Mouse (Mus musculus) fat pad, adult 2 months (tissue): ENCODE results near the gene Ulk4.
"Not testable (repeated sequence)": the region's sequence is repeated elsewhere in the genome, so short reads cannot be mapped to it uniquely, and the experiment has no call there.

Source experiments
- DNase-seq: peaks from one replicate; pipeline ENCODE4 v3.0.0-alpha.2; 2011; ENCODE audit warnings: low read depth, low spot score; ENCODE audit errors: extremely low read depth

The Ulk4 gene

DNA sequence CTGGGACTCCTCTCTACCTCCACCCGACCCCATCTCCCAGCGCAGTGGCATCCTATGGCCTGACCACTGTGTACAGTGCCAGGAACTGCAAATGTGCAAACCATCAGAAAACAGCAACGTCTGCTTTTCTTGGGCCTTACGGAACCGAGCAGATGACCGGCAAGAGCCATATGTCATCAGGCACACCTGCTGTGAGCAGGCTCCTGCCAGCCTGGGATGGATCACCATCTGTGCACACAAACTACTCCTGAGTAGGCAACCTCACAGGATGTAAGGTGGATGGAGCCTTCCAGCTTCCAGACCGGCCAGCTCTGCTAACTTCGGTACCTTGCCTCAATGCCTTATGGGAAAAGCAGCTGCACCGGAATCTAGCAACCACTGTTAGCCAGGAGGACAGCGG lies 210.0 kb downstream of the Ulk4 start:
- no peak for DNase-seq

GRCm38 (mm10) chr9:121065383-121065978 lies 211.5 kb downstream of the Ulk4 start:
- no peak for DNase-seq

DNA sequence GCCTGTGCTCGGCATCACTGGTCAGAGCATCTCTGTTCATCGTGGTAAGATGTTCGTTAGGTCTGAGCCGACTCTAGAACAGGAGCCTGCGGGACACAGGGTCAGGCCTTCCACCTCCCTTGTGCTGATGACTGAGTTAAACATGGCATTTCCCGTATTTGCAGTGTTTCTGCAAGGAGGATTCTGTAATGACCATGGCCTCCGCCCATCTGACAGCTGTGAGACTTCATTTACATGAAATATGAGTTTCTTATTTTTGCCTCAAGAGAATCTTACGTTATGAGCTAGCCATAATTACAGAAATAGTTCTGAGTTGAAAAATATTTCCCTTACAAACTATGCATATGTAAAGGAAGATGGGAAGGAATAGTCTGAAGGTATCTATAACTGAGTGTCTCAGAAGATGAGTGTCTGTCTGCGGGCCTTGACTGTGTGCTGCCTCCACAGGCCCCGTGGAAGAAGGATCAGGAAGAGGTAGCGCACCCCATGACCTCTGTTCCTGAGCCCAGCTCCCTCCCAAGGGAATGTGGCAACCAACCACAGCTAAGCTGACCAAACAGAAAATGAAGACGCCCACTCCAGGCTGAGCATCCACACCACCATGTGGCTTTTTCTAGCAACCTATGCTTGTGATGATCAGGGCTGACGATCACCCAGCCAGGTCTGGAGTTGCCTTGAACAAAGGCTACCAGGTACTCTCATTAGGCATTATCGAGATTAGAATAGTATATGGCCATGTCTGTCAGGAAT lies 212.2 kb downstream of the Ulk4 start:
- no peak for DNase-seq

DNA sequence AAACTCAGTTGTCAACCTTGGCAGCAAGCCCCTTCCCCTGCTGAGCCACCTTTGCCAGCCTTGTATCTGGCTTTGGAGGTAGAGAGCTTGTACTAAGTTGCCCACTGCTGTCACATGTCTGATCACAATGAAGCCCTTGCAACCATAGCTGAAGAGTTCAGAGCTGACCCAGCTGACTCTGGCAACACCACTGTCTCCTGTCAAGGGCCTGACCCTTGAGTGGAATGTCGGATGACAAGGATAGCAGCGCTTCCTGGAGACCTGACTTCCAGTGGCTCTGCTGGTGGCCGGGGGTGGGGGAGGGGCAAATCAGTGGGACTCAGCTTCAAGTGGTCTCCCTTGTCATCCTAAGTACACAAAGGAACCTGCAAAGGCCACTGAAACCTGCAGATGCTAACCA lies 214.3 kb downstream of the Ulk4 start:
- no peak for DNase-seq

DNA sequence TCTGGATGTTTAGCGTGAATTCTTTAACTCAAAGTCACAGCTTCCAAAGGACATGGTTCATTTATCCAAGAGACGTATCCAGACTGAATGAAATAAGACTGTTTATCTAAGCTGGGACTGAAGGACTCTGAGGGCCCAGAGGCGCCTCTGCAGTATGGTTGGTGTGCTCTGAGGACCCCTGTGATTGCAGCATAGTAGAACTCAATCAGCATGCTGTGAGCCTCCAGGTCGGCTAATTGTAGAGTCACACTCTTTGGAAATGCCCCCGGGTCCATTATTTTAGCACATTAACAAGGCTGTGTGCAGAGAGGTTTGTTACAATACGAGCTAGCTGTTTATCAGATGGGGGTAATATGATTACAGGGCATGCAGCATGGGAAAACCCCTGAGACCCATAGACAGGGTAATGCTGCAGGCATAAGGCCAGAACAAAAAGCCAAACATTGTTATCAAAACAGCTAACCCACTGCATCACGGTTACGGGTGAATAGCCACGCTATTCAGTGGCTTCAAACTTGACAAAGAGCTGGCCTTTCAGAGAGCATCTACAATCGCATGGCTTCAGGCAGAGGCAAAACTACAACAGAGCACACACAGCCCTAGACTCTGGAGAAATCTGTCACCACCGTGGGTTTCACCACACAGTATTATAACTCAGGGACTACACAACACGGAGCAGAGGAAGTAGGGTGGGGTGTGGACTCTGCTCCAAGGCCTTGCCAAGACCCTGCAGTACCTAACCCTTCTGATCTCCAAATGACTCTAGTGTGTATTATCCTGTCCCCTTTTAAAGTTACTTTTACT lies 215.0 kb downstream of the Ulk4 start:
- no peak for DNase-seq

DNA sequence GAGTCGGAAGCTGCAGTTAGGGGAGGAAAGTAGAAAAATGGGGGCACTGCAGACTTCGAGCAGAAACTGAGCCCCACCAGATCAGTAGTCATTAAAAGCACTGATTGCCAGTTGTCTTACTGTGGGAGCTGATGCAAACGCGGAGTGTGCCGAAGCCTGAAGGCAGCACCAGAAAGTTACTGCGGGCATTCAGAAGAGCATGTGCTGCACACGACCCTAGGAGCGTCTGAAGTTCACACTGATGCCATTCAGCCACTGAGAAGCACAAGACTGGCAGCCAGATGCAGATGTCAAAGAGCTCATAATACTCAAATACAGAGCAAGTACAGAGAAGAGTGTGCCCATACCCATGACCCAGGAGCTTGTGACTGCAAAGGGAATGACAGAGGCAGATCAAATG lies 216.7 kb downstream of the Ulk4 start:
- DNase-seq, result no peak

GRCm38 (mm10) chr9:121059286-121059685 lies 217.7 kb downstream of the Ulk4 start:
- no peak for DNase-seq

GRCm38 (mm10) chr9:121058538-121058937 lies 218.5 kb downstream of the Ulk4 start:
- DNase-seq, result no peak

GRCm38 (mm10) chr9:121058116-121058515 lies 218.9 kb downstream of the Ulk4 start:
- DNase-seq, result no peak

DNA sequence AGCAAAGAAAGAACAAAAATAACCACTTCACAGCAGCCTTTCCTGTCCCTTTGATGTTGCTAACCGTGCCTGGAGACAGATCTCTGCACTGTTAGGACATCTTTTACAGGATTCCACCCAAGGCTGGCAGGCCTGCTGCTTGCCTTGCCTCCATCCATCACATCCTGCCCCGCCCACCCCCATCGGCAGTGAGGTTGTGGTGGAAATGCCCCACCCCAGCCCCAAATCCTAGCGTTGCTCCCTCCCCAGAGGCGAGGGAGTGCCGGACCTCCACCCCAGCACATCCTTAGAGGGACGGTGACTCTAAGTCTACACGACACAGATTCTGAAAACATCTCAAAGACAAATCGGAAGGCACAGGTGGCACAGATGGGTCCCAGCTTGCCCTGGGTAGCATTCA lies 219.6 kb downstream of the Ulk4 start:
- DNase-seq, result no peak

DNA sequence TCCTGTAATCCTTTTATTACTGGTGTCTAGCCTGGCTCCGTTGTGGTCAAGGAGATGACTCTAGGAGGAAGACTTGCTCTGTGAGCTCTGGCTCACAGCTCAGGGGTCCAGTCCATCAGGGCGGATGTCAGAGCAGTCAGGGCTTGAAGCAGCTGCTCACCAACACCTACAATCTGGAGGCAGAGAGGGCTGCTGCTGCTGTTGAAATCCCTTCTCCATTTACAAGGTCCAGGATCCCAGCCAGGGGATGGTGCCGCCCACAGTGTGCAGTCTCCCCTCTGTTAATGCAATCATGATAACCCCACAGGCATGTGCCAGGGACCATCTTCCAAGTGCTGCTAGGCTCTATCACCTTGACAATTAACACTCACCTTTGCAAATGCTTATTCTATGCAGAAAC lies 220.5 kb downstream of the Ulk4 start:
- DNase-seq, result no peak

- no peak for DNase-seq
Measured at GRCm38 (mm10) chr9:121056036-121056435, 221.0 kb downstream of the Ulk4 start.

- DNase-seq, result not testable (repeated sequence)
Measured at GRCm38 (mm10) chr9:121045657-121046056, 231.3 kb downstream of the Ulk4 start.

GRCm38 (mm10) chr9:121044471-121045206 lies 232.4 kb downstream of the Ulk4 start:
- no peak for DNase-seq

DNA sequence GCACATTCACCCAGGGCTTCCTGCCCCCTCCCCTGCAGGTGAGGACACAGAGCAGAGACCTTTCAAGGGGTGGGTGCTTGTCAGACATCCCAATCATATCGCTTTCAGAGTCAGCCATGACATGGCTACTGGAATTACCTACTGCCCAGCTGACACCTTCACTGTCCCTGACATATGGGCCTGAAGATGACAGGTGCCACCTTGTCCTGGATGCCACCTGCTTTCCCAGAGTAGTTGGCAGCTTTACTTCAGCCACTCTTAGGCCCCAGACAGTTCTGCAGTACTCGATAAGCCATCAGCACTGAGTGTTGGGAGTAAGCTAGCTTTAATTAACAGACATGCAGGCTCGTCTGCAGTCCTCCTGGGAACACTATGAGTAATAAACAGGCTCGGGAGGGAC lies 234.0 kb downstream of the Ulk4 start:
- DNase-seq, result no peak

- no peak for DNase-seq
Measured at GRCm38 (mm10) chr9:121038396-121038795, 238.6 kb downstream of the Ulk4 start.

DNA sequence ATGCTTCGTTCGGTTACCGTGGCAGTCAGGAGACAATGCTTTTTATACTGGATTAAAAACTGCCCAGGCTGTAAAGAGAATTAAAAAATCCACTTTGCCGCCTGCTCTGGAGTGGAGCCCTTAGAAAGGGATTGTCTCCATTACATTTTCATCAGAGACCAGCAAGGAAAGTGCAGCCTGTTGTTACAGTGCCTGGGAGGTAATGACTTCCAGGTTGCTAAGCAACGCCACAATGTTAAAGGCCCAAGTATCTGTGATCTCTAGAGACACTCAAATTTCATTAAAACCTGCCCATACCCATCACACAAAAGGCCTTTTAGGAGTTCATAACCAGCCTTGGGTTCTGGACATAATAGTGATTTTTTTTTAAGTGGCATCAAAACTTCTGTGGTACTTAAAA lies 239.0 kb downstream of the Ulk4 start:
- no peak for DNase-seq

DNA sequence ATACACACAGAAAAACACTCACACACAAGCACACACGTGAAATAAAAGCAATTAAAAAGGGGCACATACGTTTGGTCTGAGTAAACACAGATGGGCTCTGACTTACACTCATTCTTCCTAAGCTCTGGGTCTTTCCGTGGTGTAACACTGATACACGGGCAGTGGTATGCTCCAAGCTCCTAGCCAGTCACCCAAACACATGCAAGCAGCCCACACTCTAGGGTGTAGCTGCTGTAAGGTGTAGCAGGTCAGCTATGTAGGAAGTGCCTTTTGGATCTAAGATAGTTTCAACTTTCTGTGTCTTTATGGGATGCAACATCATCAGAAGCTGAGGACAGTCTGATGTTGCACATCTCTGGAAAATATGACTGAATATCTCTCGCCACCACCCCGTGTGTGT lies 241.7 kb downstream of the Ulk4 start:
- no peak for DNase-seq

GRCm38 (mm10) chr9:121033596-121033995 lies 243.4 kb downstream of the Ulk4 start:
- DNase-seq, result no peak

- DNase-seq, result no peak
Measured at GRCm38 (mm10) chr9:121032322-121032964, 244.6 kb downstream of the Ulk4 start.

- DNase-seq, result no peak
Measured at GRCm38 (mm10) chr9:121030949-121031348, 246.0 kb downstream of the Ulk4 start.
